Mouse (Mus musculus) left cerebral cortex, postnatal 14 days (tissue): ENCODE measurements at regions not wholly inside any gene's neighbourhood (a gene's known extent, or its start where the extent isn't known, plus 50 kb on each side); places are given as distances from the start of the nearest gene placed in this dataset.

Experiments used
- DNase-seq, 2 experiments: peaks; one replicate each; pipeline ENCODE4 v3.0.0; 2021 to 2022; ENCODE audit warnings: low spot score in 2 of 2, mixed read lengths in 1 of 2
- intact Hi-C: fragments of 180-260 bp; cut with DNase I; formaldehyde crosslinking; loops from one replicate; pipeline ENCODE4 v1.15.1; 2025

DNA sequence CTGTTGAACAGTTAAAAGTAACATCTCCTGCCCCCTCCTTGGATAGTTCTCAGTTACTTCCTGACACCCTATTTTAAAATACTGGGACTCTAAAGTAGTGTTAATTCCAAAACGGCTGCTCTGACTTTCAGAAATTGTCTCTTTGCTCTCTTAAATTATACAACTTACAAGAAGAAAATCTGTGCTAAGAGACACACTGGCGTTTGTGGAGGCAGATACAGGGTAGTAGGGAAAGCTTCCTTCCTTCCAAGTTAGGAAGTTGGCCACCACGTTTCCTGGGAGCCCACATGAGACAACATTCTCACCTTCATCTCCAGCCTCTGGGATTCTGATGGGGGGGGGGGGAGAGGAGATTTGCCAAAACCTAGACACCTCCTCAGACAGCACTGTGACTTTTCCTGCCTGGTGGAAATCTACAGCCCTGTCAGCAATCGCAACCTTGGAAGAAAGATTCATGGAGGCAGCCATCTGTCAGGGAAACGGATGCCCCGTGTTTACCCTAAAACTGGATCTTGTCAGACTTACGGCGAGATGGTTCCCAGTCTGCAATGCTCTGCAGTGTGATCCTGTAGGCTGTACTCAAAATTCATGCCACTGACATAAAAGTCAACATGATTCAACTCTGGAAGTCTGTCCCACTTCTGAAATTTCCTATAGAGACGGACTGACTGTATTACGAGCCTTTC, 121.0 kb upstream of the Chrm2 start:
- peak; percentile 10 to 17 for DNase-seq
- intact Hi-C loops = no loop called here

- no peak for DNase-seq
- intact Hi-C loops = no loop called here
These were observed 101.2 kb upstream of the Chrm2 start for GRCm38 (mm10) chr6:36286664-36287063.

DNA sequence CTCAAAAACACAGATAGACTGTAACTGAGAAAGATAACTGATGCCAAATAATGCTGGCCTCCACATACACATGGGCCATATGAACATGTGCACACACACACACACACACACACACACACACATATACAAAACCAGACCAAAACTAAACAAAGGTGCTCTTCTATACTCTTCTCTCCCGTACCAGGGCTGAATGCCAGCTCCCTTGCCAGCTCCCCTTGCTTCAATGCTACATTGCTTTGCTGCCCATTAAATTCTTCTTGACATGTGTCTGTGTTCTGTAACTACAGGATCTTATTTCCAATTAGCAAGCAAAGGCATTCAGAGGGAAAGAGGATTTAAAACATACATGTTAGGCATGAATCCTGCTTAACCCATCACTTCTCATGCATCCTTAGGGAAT, 74.3 kb upstream of the Chrm2 start:
- no peak for DNase-seq
- intact Hi-C loops = no loop called here
